Mouse (Mus musculus) heart, embryonic 11.5 days (tissue): ENCODE measurements around the gene Myo1f. TPM values are rescaled to one million over a fixed set of nuclear protein-coding genes. Genes with fewer than 3 reads are reported as not detected.

Experiments
- ATAC-seq: fragments of 200-750 bp; cut with Nextera tagmentation; replicated peaks from 2 replicates; pipeline ENCODE4 v1.8.0; 2017; ENCODE audit warnings: moderate library complexity; ENCODE audit not compliant: insufficient number of reproducible peaks, low FRiP score, low TSS enrichment
- H3K27ac ChIP-seq: fragments of 300-500 bp; sonication (generic); 2 replicates; pipeline ENCODE4 v1.5.1; 2014; ENCODE audit warnings: mild to moderate bottlenecking, low read depth, low read length
- H3K27me3 ChIP-seq: fragments of 300-500 bp; sonication (generic); 2 replicates; pipeline ENCODE4 v1.6.1; 2014; ENCODE audit warnings: mild to moderate bottlenecking, low read length, mixed read lengths; ENCODE audit not compliant: control insufficient read depth, insufficient read depth
- H3K36me3 ChIP-seq: fragments of 300-500 bp; sonication (generic); 2 replicates; pipeline ENCODE4 v1.6.1; 2014; ENCODE audit warnings: mild to moderate bottlenecking, low read length, moderate library complexity, mixed read lengths; ENCODE audit not compliant: control insufficient read depth, insufficient read depth
- H3K4me1 ChIP-seq: fragments of 300-500 bp; sonication (generic); 2 replicates; pipeline ENCODE4 v1.6.1; 2014; ENCODE audit warnings: low read length; ENCODE audit not compliant: control insufficient read depth, insufficient read depth
- H3K4me2 ChIP-seq: fragments of 300-500 bp; sonication (generic); 2 replicates; pipeline ENCODE4 v1.6.1; 2014; ENCODE audit warnings: mild to moderate bottlenecking, moderate library complexity
- H3K4me3 ChIP-seq: fragments of 300-500 bp; sonication (generic); 2 replicates; pipeline ENCODE4 v1.5.1; 2014; ENCODE audit warnings: low read depth, low read length
- H3K9ac ChIP-seq: fragments of 300-500 bp; sonication (generic); 2 replicates; pipeline ENCODE4 v1.6.1; 2014; ENCODE audit warnings: mild to moderate bottlenecking, low read depth, low read length, moderate library complexity
- H3K9me3 ChIP-seq: fragments of 300-500 bp; sonication (generic); replicated peaks from 2 replicates; pipeline ENCODE4 v1.6.1; 2016; ENCODE audit warnings: low read length; ENCODE audit not compliant: control insufficient read depth
- WGBS: fragments of 180-500 bp; shearing (Covaris S2); extraction: QIAGEN DNeasy Blood & Tissue Kit; methylation state at CpG from one replicate; pipeline ENCODE4 v1.1.7; 2014; ENCODE audit not compliant: insufficient replicate concordance; 5-methylcytosine and 5-hydroxymethylcytosine counted together
- polyA plus RNA-seq: library from polyadenylated mRNA; unstranded; fragments of >200 nt; fragmentation: Nextera tagmentation; extraction: Ambion mirVana; gene quantifications from 2 replicates; pipeline ENCODE4 v1.2.1, GENCODE M21; 2014

Myo1f gene
- polyA plus RNA-seq, 1 experiment from 2014 or later, result 1.0 TPM

GRCm38 (mm10) chr17:33557922-33558321 lies 2.4 kb downstream of the Myo1f start:
- Histone ChIP-seq H3K36me3 (no peaks in the 10 kb centered on the region), H3K4me2 (no peak overlapping the region), H3K4me1 (no peaks in the 10 kb centered on the region), H3K9ac (no peak overlapping the region), H3K27me3 (no peaks in the 10 kb centered on the region), H3K4me3 (no peak overlapping the region), H3K27ac (no peak overlapping the region), H3K9me3 (no peaks in the 10 kb centered on the region)
- ATAC-seq, result no peak
- 76% methylated on average over 4 of the region's 4 CpGs for WGBS

- no peak overlapping the region for H3K27ac ChIP-seq
- H3K4me3 ChIP-seq, result no peak overlapping the region
- no peak overlapping the region for H3K4me2 ChIP-seq
- H3K9ac ChIP-seq, result no peak overlapping the region
- H3K9me3 ChIP-seq, result no peaks in the 10 kb centered on the region
- H3K27me3 ChIP-seq, result no peaks in the 10 kb centered on the region
- ATAC-seq, result no peak
- H3K4me1 ChIP-seq, result no peaks in the 10 kb centered on the region
- WGBS, result 64% methylated on average over 2 of the region's 2 CpGs
- no peaks in the 10 kb centered on the region for H3K36me3 ChIP-seq
Observed at GRCm38 (mm10) chr17:33563527-33564076, 8.1 kb downstream of the Myo1f start.

GRCm38 (mm10) chr17:33564599-33564998 lies 9.1 kb downstream of the Myo1f start:
- Histone ChIP-seq H3K4me3 (no peak overlapping the region), H3K9me3 (no peaks in the 10 kb centered on the region), H3K27me3 (no peaks in the 10 kb centered on the region), H3K4me2 (no peak overlapping the region), H3K27ac (no peak overlapping the region), H3K9ac (no peak overlapping the region), H3K36me3 (no peaks in the 10 kb centered on the region), H3K4me1 (no peaks in the 10 kb centered on the region)
- no peak for ATAC-seq
- 58% methylated on average over 1 of the region's 1 CpGs for WGBS

GRCm38 (mm10) chr17:33566182-33566581 lies 10.7 kb downstream of the Myo1f start:
- no peaks in the 10 kb centered on the region for H3K27me3 ChIP-seq
- WGBS, result 55% methylated on average over 2 of the region's 2 CpGs

GRCm38 (mm10) chr17:33584061-33584460 lies 28.6 kb downstream of the Myo1f start:
- H3K9ac ChIP-seq, result no peak overlapping the region

More at GRCm38 (mm10) chr17:33566182-33566581, 10.7 kb downstream of the Myo1f start:
- ATAC-seq, result no peak
- Histone ChIP-seq H3K27ac (no peak overlapping the region), H3K4me1 (no peaks in the 10 kb centered on the region), H3K36me3 (no peaks in the 10 kb centered on the region), H3K4me3 (no peak overlapping the region), H3K4me2 (no peak overlapping the region), H3K9ac (no peak overlapping the region), H3K9me3 (no peaks in the 10 kb centered on the region)

GRCm38 (mm10) chr17:33586011-33586410 lies 30.5 kb downstream of the Myo1f start:
- H3K4me1 ChIP-seq, result no peaks in the 10 kb centered on the region
- no peaks in the 10 kb centered on the region for H3K36me3 ChIP-seq
- no peak overlapping the region for H3K9ac ChIP-seq
- H3K27me3 ChIP-seq, result no peaks in the 10 kb centered on the region; the same call in none of the 2 replicates
- H3K9me3 ChIP-seq, result no peaks in the 10 kb centered on the region
- H3K4me2 ChIP-seq, result no peak overlapping the region
- WGBS, result 57% methylated on average over 17 of the region's 17 CpGs
- no peak overlapping the region for H3K27ac ChIP-seq
- no peak for ATAC-seq
- H3K4me3 ChIP-seq, result no peak overlapping the region

More at GRCm38 (mm10) chr17:33584061-33584460, 28.6 kb downstream of the Myo1f start:
- Histone ChIP-seq H3K27me3 (no peaks in the 10 kb centered on the region; the same call in none of the 2 replicates), H3K4me3 (no peak overlapping the region), H3K27ac (no peak overlapping the region), H3K4me2 (no peak overlapping the region), H3K4me1 (no peaks in the 10 kb centered on the region), H3K9me3 (no peaks in the 10 kb centered on the region), H3K36me3 (no peaks in the 10 kb centered on the region)
- no peak for ATAC-seq
- WGBS, result 81% methylated on average over 4 of the region's 4 CpGs

GRCm38 (mm10) chr17:33597271-33597670 lies 41.8 kb downstream of the Myo1f start:
- Histone ChIP-seq H3K4me2 (no peak overlapping the region), H3K36me3 (no peaks in the 10 kb centered on the region), H3K27ac (no peak overlapping the region), H3K9me3 (no peaks in the 10 kb centered on the region), H3K9ac (no peak overlapping the region), H3K4me1 (no peaks in the 10 kb centered on the region), H3K4me3 (no peak overlapping the region), H3K27me3 (no peaks in the 10 kb centered on the region)
- no peak for ATAC-seq

- Histone ChIP-seq H3K9me3 (no peaks in the 10 kb centered on the region), H3K27me3 (no peaks in the 10 kb centered on the region), H3K4me3 (no peak overlapping the region), H3K4me2 (no peak overlapping the region), H3K36me3 (no peaks in the 10 kb centered on the region), H3K9ac (no peak overlapping the region), H3K4me1 (no peaks in the 10 kb centered on the region), H3K27ac (no peak overlapping the region)
- ATAC-seq, result no peak
- 83% methylated on average over 5 of the region's 5 CpGs for WGBS
Observed at GRCm38 (mm10) chr17:33598506-33598905, 43.0 kb downstream of the Myo1f start.

- Histone ChIP-seq H3K27me3 (no peaks in the 10 kb centered on the region), H3K27ac (no peak overlapping the region), H3K9ac (no peak overlapping the region), H3K36me3 (no peaks in the 10 kb centered on the region), H3K4me1 (no peaks in the 10 kb centered on the region), H3K4me3 (no peak overlapping the region), H3K9me3 (no peaks in the 10 kb centered on the region), H3K4me2 (no peak overlapping the region)
- WGBS, result 84% methylated on average over 8 of the region's 8 CpGs
- no peak for ATAC-seq
Observed at GRCm38 (mm10) chr17:33599836-33600475, 44.4 kb downstream of the Myo1f start.
